Mouse (Mus musculus): ENCODE results near the gene Fgf22.

Fgf22 gene

GRCm38 (mm10) chr10:79754856-79755516 lies at the start of gene Fgf22:
Gene Fgf22, plus strand, starts transcription at chr10:79755076.
- in situ Hi-C loops (cut with MboI, MseI), result no loop called here

- in situ Hi-C loops (cut with MboI, MseI), result loop anchor here in 1 of 2 experiments (25.0 kb wide), 1 partner anchor 1719 kb away; the partner anchor contains the start of gene 1810043G02Rik
These were observed 48.9 kb upstream of the Fgf22 start for GRCm38 (mm10) chr10:79705951-79706350.

- in situ Hi-C loops (cut with MboI, MseI), result loop anchor here in 1 of 2 experiments (25.0 kb wide), 1 partner anchor 1719 kb away; the partner anchor contains the start of gene 1810043G02Rik
These were observed 48.3 kb upstream of the Fgf22 start for GRCm38 (mm10) chr10:79706406-79707094.

GRCm38 (mm10) chr10:79707162-79707561 lies 47.7 kb upstream of the Fgf22 start:
- in situ Hi-C loops (cut with MboI, MseI), result loop anchor here in 1 of 2 experiments (25.0 kb wide), 1 partner anchor 1720 kb away; the partner anchor contains the start of gene 1810043G02Rik

- in situ Hi-C loops (cut with MboI, MseI), result loop anchor here in 1 of 2 experiments (25.0 kb wide), 1 partner anchor 1720 kb away; the partner anchor contains the start of gene 1810043G02Rik
These were observed 47.1 kb upstream of the Fgf22 start for GRCm38 (mm10) chr10:79707759-79708158.

- in situ Hi-C loops (cut with MboI, MseI), result loop anchor here in 1 of 2 experiments (25.0 kb wide), 1 partner anchor 1721 kb away; the partner anchor contains the start of gene 1810043G02Rik
These were observed 46.2 kb upstream of the Fgf22 start for GRCm38 (mm10) chr10:79708668-79709067.

GRCm38 (mm10) chr10:79709307-79709706 lies 45.6 kb upstream of the Fgf22 start:
- in situ Hi-C loops (cut with MboI, MseI), result loop anchor here in 1 of 2 experiments (25.0 kb wide), 1 partner anchor 1722 kb away; the partner anchor contains the start of gene 1810043G02Rik

GRCm38 (mm10) chr10:79712029-79712428 lies 42.8 kb upstream of the Fgf22 start:
- in situ Hi-C loops (cut with MboI, MseI), result loop anchor here in 1 of 2 experiments (25.0 kb wide), 1 partner anchor 1725 kb away; the partner anchor contains the start of gene 1810043G02Rik

- in situ Hi-C loops (cut with MboI, MseI), result loop anchor here in 1 of 2 experiments (25.0 kb wide), 1 partner anchor 1725 kb away; the partner anchor contains the start of gene 1810043G02Rik
These were observed 42.3 kb upstream of the Fgf22 start for GRCm38 (mm10) chr10:79712499-79713126.

GRCm38 (mm10) chr10:79713163-79713562 lies 41.7 kb upstream of the Fgf22 start:
- in situ Hi-C loops (cut with MboI, MseI), result loop anchor here in 1 of 2 experiments (25.0 kb wide), 1 partner anchor 1726 kb away; the partner anchor contains the start of gene 1810043G02Rik

- in situ Hi-C loops (cut with MboI, MseI), result loop anchor here in 1 of 2 experiments (25.0 kb wide), 1 partner anchor 1728 kb away; the partner anchor contains the start of gene 1810043G02Rik
These were observed 39.9 kb upstream of the Fgf22 start for GRCm38 (mm10) chr10:79714996-79715395.

- in situ Hi-C loops (cut with MboI, MseI), result loop anchor here in 1 of 2 experiments (25.0 kb wide), 1 partner anchor 1729 kb away; the partner anchor contains the start of gene 1810043G02Rik
These were observed 38.5 kb upstream of the Fgf22 start, which contains the start of gene Hcn2 for GRCm38 (mm10) chr10:79716254-79716987. Gene Hcn2, plus strand, starts transcription at chr10:79716634.

- in situ Hi-C loops (cut with MboI, MseI), result loop anchor here in 1 of 2 experiments (25.0 kb wide), 1 partner anchor 1730 kb away; the partner anchor contains the start of gene 1810043G02Rik
These were observed 37.9 kb upstream of the Fgf22 start for GRCm38 (mm10) chr10:79716988-79717355.

- in situ Hi-C loops (cut with MboI, MseI), result loop anchor here in 1 of 2 experiments (25.0 kb wide), 1 partner anchor 1730 kb away; the partner anchor contains the start of gene 1810043G02Rik
These were observed 37.1 kb upstream of the Fgf22 start for GRCm38 (mm10) chr10:79717640-79718357.

GRCm38 (mm10) chr10:79721089-79721488 lies 33.8 kb upstream of the Fgf22 start:
- in situ Hi-C loops (cut with MboI, MseI), result loop anchor here in 1 of 2 experiments (25.0 kb wide), 1 partner anchor 1734 kb away; the partner anchor contains the start of gene 1810043G02Rik

- in situ Hi-C loops (cut with MboI, MseI), result loop anchor here in 1 of 2 experiments (25.0 kb wide), 1 partner anchor 1736 kb away; the partner anchor contains the start of gene 1810043G02Rik
These were observed 31.8 kb upstream of the Fgf22 start for GRCm38 (mm10) chr10:79723047-79723446.

GRCm38 (mm10) chr10:79723692-79724091 lies 31.2 kb upstream of the Fgf22 start:
- in situ Hi-C loops (cut with MboI, MseI), result loop anchor here in 1 of 2 experiments (25.0 kb wide), 1 partner anchor 1736 kb away; the partner anchor contains the start of gene 1810043G02Rik

- in situ Hi-C loops (cut with MboI, MseI), result no loop called here
These were observed 28.8 kb upstream of the Fgf22 start for GRCm38 (mm10) chr10:79726090-79726489.
